Mouse (Mus musculus) bone marrow macrophage, adult 2 months (primary cell): ENCODE results near the gene Clec16a.

ENCODE experiments used
- CTCF ChIP-seq: IDR thresholded peaks from 2 replicates; pipeline ENCODE4 v1.5.1; 2012; ENCODE audit warnings: low read depth, mild to moderate bottlenecking, low read length, moderate library complexity
- POLR2A ChIP-seq: IDR thresholded peaks from 2 replicates; pipeline ENCODE4 v1.6.1; 2012; ENCODE audit warnings: mild to moderate bottlenecking, low read depth, low read length, borderline replicate concordance

DNA sequence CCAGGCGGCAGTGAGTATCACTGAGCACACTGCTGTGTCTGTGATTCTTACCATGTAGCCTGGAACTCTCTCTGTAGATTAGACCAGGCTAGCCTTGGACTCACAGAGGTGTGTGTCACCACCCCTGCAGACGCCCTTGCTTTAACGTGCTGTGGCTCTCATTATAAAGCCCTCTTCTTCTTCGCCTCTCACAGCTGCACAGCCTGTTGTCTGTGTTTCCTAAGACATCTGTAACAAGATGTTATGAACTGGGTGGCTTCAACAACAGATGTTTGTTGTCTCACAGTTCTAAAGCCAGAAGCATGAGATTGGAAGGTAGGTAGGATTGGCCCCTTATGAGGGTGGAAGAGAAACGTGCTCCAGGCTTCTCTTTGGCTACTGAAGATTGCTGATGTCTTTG, 170.1 kb downstream of the Clec16a start:
- TF ChIP-seq CTCF: no peak
- no peak for TF ChIP-seq POLR2A
